Comparison of ENCODE assay signal across 14 mouse cellular contexts in genomic region chr12:87040857-87041256, GRCm38 (mm10). TPM values are rescaled to one million over a fixed set of nuclear protein-coding genes. Genes with fewer than 3 reads are reported as not detected.
DNase-seq lines count a peak whose midpoint lies in the region; ATAC-seq lines count a peak whose summit lies in the region.
"Had no signal": no experiment of that assay in that cellular context is flagged by ENCODE, and none has a peak within 500 bp of the region (broad histone marks: within the 10 kb centered on the region; RNA-seq: fewer than 3 reads in every experiment).

No protein-coding gene starts in this region.

- ATAC-seq in midbrain, embryonic 11.5 days (ENCODE audit: low FRiP score) = no peak
- no peak for ATAC-seq in midbrain, embryonic 15.5 days (replicated peaks)

- H3K9me3 ChIP-seq in midbrain, embryonic 11.5 days (ENCODE audit: control insufficient read depth, low read length) = no peaks in the 10 kb centered on the region
- H3K9me3 ChIP-seq in midbrain, embryonic 15.5 days = no peaks in the 10 kb centered on the region
- H3K9me3 ChIP-seq: embryonic facial prominence, embryonic 12.5 days; heart, embryonic 12.5 days; megakaryocyte, embryonic 14.5 days; neural tube, embryonic 12.5 days had no signal

- H3K9ac ChIP-seq in midbrain, embryonic 11.5 days (ENCODE audit: low read length) = no peak overlapping the region
- H3K9ac ChIP-seq in midbrain, embryonic 15.5 days = no peak overlapping the region
- H3K9ac ChIP-seq: embryonic facial prominence, embryonic 12.5 days; heart, embryonic 12.5 days; lung, embryonic 14.5 days; neural tube, embryonic 12.5 days had no signal

- WGBS in midbrain, embryonic 11.5 days = 89% methylated on average over 7 of the region's 7 CpGs
- WGBS in midbrain, embryonic 15.5 days = 83% methylated on average over 7 of the region's 7 CpGs

- no peaks in the 10 kb centered on the region for H3K36me3 ChIP-seq in midbrain, embryonic 11.5 days (ENCODE audit: control insufficient read depth, insufficient read depth, low read length)
- H3K36me3 ChIP-seq in midbrain, embryonic 15.5 days (replicated peaks) = no peaks in the 10 kb centered on the region
- H3K36me3 ChIP-seq: embryonic facial prominence, embryonic 12.5 days; heart, embryonic 12.5 days; neural tube, embryonic 12.5 days had no signal

- H3K4me1 ChIP-seq in midbrain, embryonic 11.5 days (ENCODE audit: control insufficient read depth, insufficient read depth, low read length) = peaks cover 9% of the 10 kb centered on the region
- peaks cover 20% of the 10 kb centered on the region for H3K4me1 ChIP-seq in midbrain, embryonic 15.5 days
- H3K4me1 ChIP-seq: embryonic facial prominence, embryonic 12.5 days; heart, embryonic 12.5 days; megakaryocyte, embryonic 14.5 days had no signal

- H3K27me3 ChIP-seq in midbrain, embryonic 11.5 days (ENCODE audit: control insufficient read depth, insufficient read depth, low read length) = no peaks in the 10 kb centered on the region
- H3K27me3 ChIP-seq in midbrain, embryonic 15.5 days (replicated peaks) = no peaks in the 10 kb centered on the region
- H3K27me3 ChIP-seq: embryonic facial prominence, embryonic 12.5 days; neural tube, embryonic 12.5 days had no signal

- peak; percentile 35 for DNase-seq in midbrain, embryonic 11.5 days (ENCODE audit: low spot score, missing footprints)
- DNase-seq in cerebellum, postnatal 10 days = peak; percentile 98
- DNase-seq in left cerebral cortex, adult 18-20 months (ENCODE audit: low spot score in 2 of 2) = peak; percentile 78 to 82
- no peak for DNase-seq in adipocyte (ENCODE audit: low spot score)
- no peak for DNase-seq in thymus, postnatal 10 days (ENCODE audit: low spot score in 2 of 2)
- DNase-seq in heart, adult 8-10 months (ENCODE audit: low spot score) = no peak
- DNase-seq: gastrocnemius, adult 2 months had no signal

- no peak overlapping the region for H3K27ac ChIP-seq in midbrain, embryonic 11.5 days (ENCODE audit: low read depth, low read length)
- no peak overlapping the region for H3K27ac ChIP-seq in midbrain, embryonic 15.5 days
- H3K27ac ChIP-seq: embryonic facial prominence, embryonic 12.5 days; gastrocnemius, adult 2 months; neural tube, embryonic 12.5 days had no signal

- H3K4me3 ChIP-seq in midbrain, embryonic 11.5 days (ENCODE audit: low read depth, low read length) = no peak overlapping the region
- no peak overlapping the region for H3K4me3 ChIP-seq in midbrain, embryonic 15.5 days
- H3K4me3 ChIP-seq: embryonic facial prominence, embryonic 12.5 days; gastrocnemius, adult 2 months; heart, embryonic 12.5 days; megakaryocyte, embryonic 14.5 days; neural tube, embryonic 12.5 days had no signal

- no peak overlapping the region for H3K4me2 ChIP-seq in midbrain, embryonic 11.5 days
- H3K4me2 ChIP-seq in midbrain, embryonic 15.5 days = no peak overlapping the region
- H3K4me2 ChIP-seq: embryonic facial prominence, embryonic 12.5 days; heart, embryonic 12.5 days; lung, embryonic 14.5 days; neural tube, embryonic 12.5 days had no signal

RNA-seq across cellular contexts. Expression of gene Tmem63c, which starts 19.7 kb away (rescaled TPM):
- polyA plus RNA-seq in midbrain, embryonic 11.5 days (2014; fragmentation: Nextera tagmentation; extraction: Ambion mirVana) = 0.64 and 0.77 TPM in 2 replicates
- polyA plus RNA-seq in midbrain, embryonic 15.5 days (2015; fragmentation: Nextera tagmentation; extraction: Ambion mirVana) = 11.1 and 12.7 TPM in 2 replicates
- total RNA-seq in left cerebral cortex, adult 18-20 months (2021) = 10 to 100 TPM; 37.7 to 41.2 TPM
- total RNA-seq in heart, adult 8-10 months (2022) = under 1 TPM in 3 of 4 experiments, not detected in 1; 0.08 to 0.28 (median 0.17) TPM
- total RNA-seq: gastrocnemius, adult 2 months had no signal
- polyA plus RNA-seq: heart, embryonic 12.5 days; lung, embryonic 14.5 days had no signal

RNA-seq across cellular contexts. Expression of gene Zdhhc22, which starts 50.6 kb away (rescaled TPM):
- polyA plus RNA-seq in midbrain, embryonic 11.5 days (2014; fragmentation: Nextera tagmentation; extraction: Ambion mirVana) = 0.41 and 0.51 TPM in 2 replicates
- 17.8 and 21.8 TPM in 2 replicates for polyA plus RNA-seq in midbrain, embryonic 15.5 days (2015; fragmentation: Nextera tagmentation; extraction: Ambion mirVana)
- total RNA-seq in left cerebral cortex, adult 18-20 months (2021) = 10 to 100 TPM; 53.8 to 58.4 TPM
- total RNA-seq in heart, adult 8-10 months (2022) = not detected
- total RNA-seq: gastrocnemius, adult 2 months had no signal
- polyA plus RNA-seq: heart, embryonic 12.5 days; lung, embryonic 14.5 days; testis, adult 2 months had no signal

Comparison
In these comparisons a context has a peak if more than half of its experiments do, and no peak if none do; other contexts are left out.
1. DNase-seq: peak in midbrain, embryonic 11.5 days (single experiment), cerebellum, postnatal 10 days (2 of 2) and left cerebral cortex, adult 18-20 months (2 of 2); none in adipocyte (single experiment), thymus, postnatal 10 days (0 of 2) and heart, adult 8-10 months (single experiment).
2. RNA of gene Tmem63c, which starts 19.7 kb away (total RNA-seq): 37.7 to 41.2 TPM in left cerebral cortex, adult 18-20 months; 0.08 to 0.28 TPM in heart, adult 8-10 months; every median in the first group is over 10 times any median in the second.
3. RNA of gene Zdhhc22, which starts 50.6 kb away (total RNA-seq): 53.8 to 58.4 TPM in left cerebral cortex, adult 18-20 months; not detected in heart, adult 8-10 months; every median in the first group is over 10 times any median in the second.